Mouse (Mus musculus): Measurements from ENCODE around the gene Stxbp5. TPM values are rescaled to one million over a fixed set of nuclear protein-coding genes. Genes with fewer than 3 reads are reported as not detected.
A peak's percentile ranks its signal among the peaks of the same experiment; 100 is the strongest.

Gene Stxbp5
- total RNA-seq, 2 experiments from 2014 or later = 20.7 to 34.5 TPM

DNA sequence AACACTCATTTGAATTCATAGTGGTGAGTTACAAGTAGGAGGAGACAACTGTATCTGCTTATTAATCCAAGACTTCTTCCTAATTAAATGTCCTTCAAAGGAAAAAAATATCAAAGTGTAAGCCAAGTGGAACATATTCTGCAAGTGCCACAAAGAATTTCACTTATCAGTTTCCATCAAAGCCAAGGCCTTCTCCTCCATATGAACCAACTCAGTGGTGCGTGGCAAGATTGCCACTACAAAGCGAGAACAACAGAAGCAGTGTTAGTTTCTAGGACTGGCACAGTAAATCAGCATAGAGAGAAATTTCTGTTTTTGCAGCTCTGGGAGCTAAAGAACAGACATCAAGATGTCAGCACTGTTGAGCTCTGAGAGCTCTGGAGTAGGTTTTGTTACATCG is 41.4 kb downstream of the Stxbp5 start:
- no peak for ATAC-seq (ENCODE audit: poor library complexity, severe bottlenecking)

GRCm38 (mm10) chr10:9857850-9858249 is 43.0 kb downstream of the Stxbp5 start:
- no peak for ATAC-seq (ENCODE audit: poor library complexity, severe bottlenecking)

DNA sequence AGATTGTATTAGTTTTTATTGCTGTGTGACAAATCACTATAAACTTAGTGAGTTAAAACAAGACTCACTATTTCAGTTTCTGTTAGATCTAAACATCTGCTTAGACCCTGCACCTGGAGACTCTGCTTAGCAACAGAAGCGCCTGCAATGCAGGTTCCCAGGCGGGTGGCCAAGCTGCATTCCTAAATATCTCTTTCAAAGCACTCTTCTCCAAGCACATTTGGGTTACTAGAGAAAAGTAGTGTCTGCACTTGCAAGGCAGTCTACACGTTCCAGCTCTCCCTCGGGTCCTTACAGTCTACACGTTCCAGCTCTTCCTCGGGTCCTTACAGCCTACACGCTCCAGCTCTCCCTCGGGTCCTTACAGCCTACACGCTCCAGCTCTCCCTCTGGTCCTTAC is 44.1 kb downstream of the Stxbp5 start:
- ATAC-seq (ENCODE audit: poor library complexity, severe bottlenecking) = no peak

- no peak for ATAC-seq (ENCODE audit: poor library complexity, severe bottlenecking)
Measured at GRCm38 (mm10) chr10:9846408-9846807, 54.5 kb downstream of the Stxbp5 start.

DNA sequence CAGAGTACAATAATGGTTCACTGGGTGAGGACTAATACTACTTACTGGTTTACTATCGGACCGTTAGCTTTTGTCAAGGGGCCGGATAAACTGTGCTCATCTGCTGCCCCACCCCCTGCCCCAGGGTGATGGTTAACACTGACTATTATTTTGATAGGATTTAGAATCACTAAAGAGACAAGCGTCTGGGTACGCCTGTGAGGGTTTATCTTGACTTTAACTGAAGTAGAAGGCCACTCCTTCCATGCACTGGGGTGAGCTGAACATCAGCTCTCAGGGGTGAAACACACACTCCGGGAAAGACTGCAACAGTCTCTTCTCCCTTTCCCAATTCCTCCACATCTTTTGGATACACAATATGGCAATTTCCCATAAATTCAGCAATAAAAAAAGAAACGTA is 61.5 kb downstream of the Stxbp5 start:
- ATAC-seq (ENCODE audit: poor library complexity, severe bottlenecking) = no peak

DNA sequence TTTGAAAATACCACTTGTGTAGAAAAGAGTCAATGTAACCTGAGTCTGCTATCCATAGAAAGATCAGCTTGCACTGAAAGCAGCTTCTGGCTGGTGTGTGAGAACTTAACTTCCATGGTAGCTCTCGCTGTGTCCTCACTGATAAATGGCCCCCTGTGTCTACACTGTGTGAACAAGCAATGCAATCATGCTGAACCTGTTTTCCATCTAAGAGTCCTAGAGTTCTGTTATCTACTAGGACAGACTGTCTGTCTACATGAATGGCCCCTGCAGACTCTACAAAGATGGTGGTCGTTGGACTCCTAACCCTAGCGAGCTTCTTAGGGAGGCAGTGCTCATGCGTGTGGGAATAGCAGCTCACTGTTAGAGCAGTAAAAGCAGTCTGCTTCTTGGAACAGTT is 65.9 kb downstream of the Stxbp5 start:
- ATAC-seq (ENCODE audit: poor library complexity, severe bottlenecking) = no peak

GRCm38 (mm10) chr10:9832937-9833336 is 67.9 kb downstream of the Stxbp5 start:
- no peak for ATAC-seq (ENCODE audit: poor library complexity, severe bottlenecking)

DNA sequence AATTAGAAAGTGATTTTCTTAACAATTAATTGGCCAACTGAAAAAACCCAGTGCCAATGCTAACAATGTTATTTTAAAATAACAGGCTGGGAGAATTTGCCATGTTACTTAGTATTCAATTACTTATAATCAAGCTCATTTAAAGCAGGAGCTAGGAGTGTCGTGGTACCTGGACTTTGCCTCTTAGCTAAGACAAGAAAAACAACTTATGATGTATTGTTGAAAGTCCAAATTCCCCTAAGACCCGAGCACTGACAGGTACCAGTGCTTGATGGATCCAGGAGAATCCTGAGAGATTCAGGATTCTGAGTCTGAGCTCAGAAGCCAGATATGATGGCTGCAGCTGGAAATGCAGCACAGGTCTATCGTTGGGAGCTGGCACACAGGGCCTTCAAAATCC is 71.1 kb downstream of the Stxbp5 start:
- ATAC-seq (ENCODE audit: poor library complexity, severe bottlenecking) = no peak

DNA sequence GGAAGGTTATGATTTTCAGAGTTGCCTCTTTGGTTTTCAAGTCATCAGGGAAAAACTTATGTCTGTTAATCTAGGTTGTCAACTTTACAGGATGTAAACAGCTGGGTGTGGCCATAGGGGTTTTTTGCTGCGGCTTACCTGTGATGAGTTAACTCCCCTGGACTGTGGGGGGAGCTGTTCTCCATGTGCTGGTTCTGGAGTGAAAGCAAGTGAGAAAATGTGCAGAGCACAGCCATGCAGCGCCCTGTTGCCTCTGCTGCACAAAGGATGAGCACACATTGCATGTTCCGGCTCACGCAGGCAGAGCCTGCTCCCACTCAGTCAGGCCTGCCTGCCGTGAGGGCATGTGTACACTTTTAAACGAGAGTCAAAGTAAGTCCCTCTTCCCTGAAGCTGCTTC is 79.6 kb downstream of the Stxbp5 start:
- ATAC-seq (ENCODE audit: poor library complexity, severe bottlenecking) = peak; percentile 30; the same call in 1 of the 2 replicates

DNA sequence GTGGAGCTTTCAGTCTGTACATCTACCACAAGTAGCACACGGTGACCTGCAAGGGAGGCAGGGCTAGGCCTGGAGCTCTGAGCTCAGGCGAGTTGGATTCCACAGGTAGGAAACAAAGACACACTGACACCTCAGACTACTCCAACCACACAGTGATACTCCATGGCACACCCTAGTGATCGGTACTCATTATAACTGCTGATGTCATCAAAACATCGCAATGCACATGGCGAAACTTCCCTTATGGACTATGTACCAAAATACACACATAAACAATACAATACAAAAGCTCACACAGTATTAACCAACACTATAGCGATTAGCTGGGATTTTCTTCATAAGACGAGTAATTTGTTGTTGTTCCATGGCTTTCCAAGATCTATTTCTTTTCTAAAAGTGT is 82.3 kb downstream of the Stxbp5 start:
- 0 out of 2 replicates have a peak, but pooled peaks have one; percentile 38 for ATAC-seq (ENCODE audit: poor library complexity, severe bottlenecking)

DNA sequence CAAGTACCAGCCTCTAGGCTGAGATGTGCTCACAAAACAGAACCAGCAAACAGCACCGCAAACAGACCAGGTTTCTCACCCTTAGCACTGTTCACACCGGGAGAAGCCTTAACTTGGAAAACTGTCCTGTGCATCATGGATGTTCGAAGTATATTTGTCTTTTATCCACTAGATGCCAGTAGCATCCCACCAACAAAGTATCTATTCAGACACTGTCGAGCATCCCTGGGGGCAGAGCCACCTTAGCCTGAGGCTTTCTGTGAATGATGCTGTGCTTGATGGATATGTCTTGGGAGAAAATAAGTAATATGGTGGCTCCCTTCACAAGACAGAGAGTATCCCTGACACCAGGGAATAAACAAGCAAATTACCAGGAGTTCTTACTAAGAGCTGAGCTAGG is 87.0 kb downstream of the Stxbp5 start:
- ATAC-seq (ENCODE audit: poor library complexity, severe bottlenecking) = no peak

- no peak for ATAC-seq (ENCODE audit: poor library complexity, severe bottlenecking)
Measured at GRCm38 (mm10) chr10:9807596-9807995, 93.3 kb downstream of the Stxbp5 start.

GRCm38 (mm10) chr10:9805341-9805740 is 95.5 kb downstream of the Stxbp5 start:
- no peak for ATAC-seq (ENCODE audit: poor library complexity, severe bottlenecking)

- ATAC-seq (ENCODE audit: poor library complexity, severe bottlenecking) = no peak
Measured at GRCm38 (mm10) chr10:9803126-9803525, 97.8 kb downstream of the Stxbp5 start.

GRCm38 (mm10) chr10:9801571-9801970 is 99.3 kb downstream of the Stxbp5 start:
- no peak for ATAC-seq (ENCODE audit: poor library complexity, severe bottlenecking)

DNA sequence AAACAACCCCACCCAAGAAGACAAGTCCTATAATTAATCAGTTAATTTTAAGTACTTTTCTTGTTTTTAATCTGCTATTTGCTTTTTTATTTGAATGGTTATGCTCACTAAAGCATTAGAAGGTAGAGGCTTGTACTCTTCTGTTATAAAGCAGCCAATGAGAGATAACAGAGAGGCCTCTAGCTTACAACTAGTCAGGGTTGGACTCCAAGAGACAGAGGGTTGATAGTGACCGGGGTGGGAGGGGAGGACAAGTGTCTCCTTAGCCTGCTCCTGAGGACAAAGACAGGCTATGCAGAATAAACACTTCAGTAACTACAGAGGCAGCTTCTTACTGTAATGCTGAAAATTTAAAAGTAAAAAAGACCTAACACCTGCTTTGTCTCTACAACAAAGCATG is 101.8 kb downstream of the Stxbp5 start:
- no peak for ATAC-seq (ENCODE audit: poor library complexity, severe bottlenecking)

DNA sequence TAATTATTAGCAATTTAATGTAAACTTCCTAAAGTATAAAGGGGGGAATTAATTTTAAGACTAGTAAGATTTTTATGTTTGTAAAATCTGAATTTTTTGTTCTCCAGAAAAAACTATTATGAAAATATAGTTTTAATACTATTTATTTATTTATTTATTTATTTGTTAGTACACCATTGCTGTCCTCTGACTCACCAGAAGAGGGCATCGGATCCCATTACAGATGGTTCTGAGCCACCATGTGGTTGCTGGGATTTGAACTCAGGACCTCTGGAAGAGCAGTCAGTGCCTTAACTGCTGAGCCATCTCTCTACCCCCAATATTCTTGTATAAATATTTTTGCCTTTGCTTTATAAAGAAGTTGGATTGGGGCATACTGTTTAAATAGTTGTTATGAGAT is 104.5 kb downstream of the Stxbp5 start:
- no peak for ATAC-seq (ENCODE audit: poor library complexity, severe bottlenecking)

GRCm38 (mm10) chr10:9794429-9794828 is 106.5 kb downstream of the Stxbp5 start:
- no peak for ATAC-seq (ENCODE audit: poor library complexity, severe bottlenecking)

DNA sequence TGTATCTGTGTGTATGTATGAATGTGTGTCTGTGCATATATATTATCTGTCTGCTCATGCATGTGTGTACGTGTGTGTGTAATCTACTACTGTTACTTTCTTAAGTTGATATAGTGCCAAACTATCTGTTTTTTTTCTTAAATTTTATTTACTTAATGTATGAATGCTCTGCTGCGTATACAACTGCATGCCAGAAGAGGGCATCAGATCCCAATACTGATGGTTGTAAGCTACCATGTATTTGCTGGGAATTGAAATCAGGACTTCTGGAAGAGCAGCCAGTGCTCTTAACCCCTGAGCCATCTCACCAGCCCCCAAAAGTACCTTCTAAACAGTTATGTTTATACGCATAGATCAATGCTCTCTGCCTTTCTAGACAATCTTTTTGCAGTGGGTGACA is 109.9 kb downstream of the Stxbp5 start:
- no peak for ATAC-seq (ENCODE audit: poor library complexity, severe bottlenecking)

DNA sequence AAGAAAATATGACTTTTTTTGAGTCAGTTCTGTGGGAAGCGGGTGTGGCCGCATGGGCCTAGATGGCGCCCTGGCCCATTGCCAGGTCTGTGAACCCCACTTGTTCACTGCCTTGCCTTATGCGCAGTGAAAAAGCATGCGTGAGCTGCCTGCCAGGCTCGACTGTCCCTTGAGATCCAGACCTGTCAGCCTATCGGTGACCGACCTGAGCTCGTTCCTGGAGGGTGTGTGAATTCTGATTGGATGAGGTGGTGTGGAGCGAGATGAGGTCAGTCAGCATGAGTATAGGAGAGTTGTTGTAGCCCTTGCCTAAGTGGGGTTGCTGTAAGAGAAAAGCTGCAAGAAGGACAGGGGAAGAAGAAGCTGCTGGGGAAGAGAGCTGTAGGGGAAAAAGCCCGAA is 114.4 kb downstream of the Stxbp5 start:
- no peak for ATAC-seq (ENCODE audit: poor library complexity, severe bottlenecking)

- ATAC-seq (ENCODE audit: poor library complexity, severe bottlenecking) = no peak
Measured at GRCm38 (mm10) chr10:9785651-9786050, 115.2 kb downstream of the Stxbp5 start.

- ATAC-seq (ENCODE audit: poor library complexity, severe bottlenecking) = no peak
Measured at GRCm38 (mm10) chr10:9779864-9780263, 121.0 kb downstream of the Stxbp5 start.

DNA sequence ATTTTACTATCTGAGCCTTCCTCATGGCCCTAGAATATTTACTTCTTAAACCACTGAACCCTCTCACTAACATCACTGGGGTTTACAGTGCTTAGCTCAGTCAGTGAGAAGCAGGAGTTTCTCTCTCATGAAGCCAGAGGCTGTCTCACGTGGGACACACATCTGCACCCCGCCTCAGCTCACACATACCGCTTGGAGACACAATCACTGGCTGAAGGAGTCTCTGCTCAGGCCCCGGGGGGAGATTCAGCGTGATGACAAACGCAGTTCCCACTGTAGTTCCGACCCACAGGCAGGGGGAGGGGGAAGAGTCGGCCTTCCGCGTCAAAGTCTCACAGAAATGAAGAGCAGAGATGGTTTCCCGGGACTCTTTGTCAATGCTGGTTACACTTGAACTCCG is 130.6 kb downstream of the Stxbp5 start:
- ATAC-seq (ENCODE audit: poor library complexity, severe bottlenecking) = no peak

DNA sequence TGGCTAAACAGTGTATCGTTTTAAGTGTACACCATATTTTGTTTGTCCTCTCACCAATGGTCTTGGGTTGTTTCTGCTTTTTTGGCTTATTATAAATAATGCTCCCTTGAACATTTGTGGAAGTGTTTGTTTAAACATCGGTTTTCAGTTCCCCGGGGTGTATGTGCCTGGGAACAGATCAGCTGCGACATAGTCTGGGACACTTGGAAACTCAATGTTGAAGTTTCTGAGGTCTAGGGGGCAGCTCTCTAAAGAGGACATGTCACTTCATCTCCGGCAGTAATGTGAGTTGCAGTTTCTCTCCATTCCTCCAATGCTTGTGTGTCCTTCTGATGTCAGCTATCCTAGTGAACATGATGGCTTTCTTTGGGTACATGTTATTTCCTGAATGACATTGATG is 137.0 kb downstream of the Stxbp5 start:
- no peak for ATAC-seq (ENCODE audit: poor library complexity, severe bottlenecking)

Measured in megakaryocyte, adult 5-6 weeks (primary cell).